Mouse (Mus musculus) limb, embryonic 11.5 days (tissue): ENCODE results near the gene Nxpe4. TPM values are rescaled to one million over a fixed set of nuclear protein-coding genes. Genes with fewer than 3 reads are reported as not detected.

Experiments used
- ATAC-seq: fragments of 200-750 bp; cut with Nextera tagmentation; 2 replicates; pipeline ENCODE4 v1.8.0; 2017; ENCODE audit warnings: low read depth; ENCODE audit not compliant: insufficient number of reproducible peaks, low FRiP score, low TSS enrichment
- DNase-seq: peaks from one replicate; pipeline ENCODE4 v3.0.0-alpha.2; 2015; ENCODE audit warnings: low spot score
- H3K27ac ChIP-seq: fragments of 300-500 bp; sonication (generic); replicated peaks from 2 replicates; pipeline ENCODE4 v1.5.1; 2014; ENCODE audit warnings: low read depth, mild to moderate bottlenecking, low read length
- H3K27me3 ChIP-seq: fragments of 300-500 bp; sonication (generic); 2 replicates; pipeline ENCODE4 v1.6.1; 2014; ENCODE audit warnings: mild to moderate bottlenecking, low read length, mixed read lengths; ENCODE audit not compliant: control insufficient read depth, insufficient read depth
- H3K36me3 ChIP-seq: fragments of 300-500 bp; sonication (generic); 2 replicates; pipeline ENCODE4 v1.6.1; 2014; ENCODE audit warnings: mild to moderate bottlenecking, low read length, moderate library complexity, mixed read lengths; ENCODE audit not compliant: control insufficient read depth, insufficient read depth
- H3K4me1 ChIP-seq: fragments of 300-500 bp; sonication (generic); 2 replicates; pipeline ENCODE4 v1.6.1; 2014; ENCODE audit warnings: low read length, mixed read lengths; ENCODE audit not compliant: control insufficient read depth, insufficient read depth
- H3K4me2 ChIP-seq: fragments of 300-500 bp; sonication (generic); 2 replicates; pipeline ENCODE4 v1.6.1; 2014; ENCODE audit warnings: low read depth, mild to moderate bottlenecking, moderate library complexity; ENCODE audit not compliant: severe bottlenecking
- H3K4me3 ChIP-seq: fragments of 300-500 bp; sonication (generic); 2 replicates; pipeline ENCODE4 v1.5.1; 2014; ENCODE audit warnings: low read depth, low read length
- H3K9ac ChIP-seq: fragments of 300-500 bp; sonication (generic); 2 replicates; pipeline ENCODE4 v1.6.1; 2014; ENCODE audit warnings: mild to moderate bottlenecking, low read length
- H3K9me3 ChIP-seq: fragments of 300-500 bp; sonication (generic); 2 replicates; pipeline ENCODE4 v1.6.1; 2016; ENCODE audit warnings: low read length; ENCODE audit not compliant: control insufficient read depth
- WGBS: fragments of 180-500 bp; shearing (Covaris S2); extraction: QIAGEN DNeasy Blood & Tissue Kit; methylation state at CpG from one replicate; pipeline ENCODE4 v1.1.7; 2014; 5-methylcytosine and 5-hydroxymethylcytosine counted together
- polyA plus RNA-seq: library from polyadenylated mRNA; unstranded; fragments of >200 nt; fragmentation: Nextera tagmentation; extraction: Ambion mirVana; gene quantifications from 2 replicates; pipeline ENCODE4 v1.2.1, GENCODE M21; 2014

Nxpe4 gene
- polyA plus RNA-seq, 1 experiment from 2014 or later, result 7.0 TPM

DNA sequence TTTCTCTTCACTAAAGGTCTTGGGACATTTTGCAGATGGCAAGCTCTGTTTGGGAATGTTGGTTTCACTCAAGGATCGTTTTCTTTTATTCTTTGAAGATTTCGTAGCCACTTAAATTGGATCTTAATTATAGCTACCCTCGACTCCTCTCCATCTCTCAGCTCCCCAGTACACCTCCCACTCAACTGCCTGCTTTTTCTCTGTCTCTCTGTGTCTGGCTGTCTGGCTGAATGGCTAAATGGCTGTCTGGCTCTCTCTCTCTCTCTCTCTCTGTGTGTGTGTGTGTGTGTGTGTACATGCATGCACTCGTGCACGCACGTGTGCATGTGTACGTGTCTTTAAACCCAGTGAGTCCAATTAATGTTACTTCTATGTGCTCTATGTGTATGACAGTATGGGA, 19.5 kb downstream of the Nxpe4 start:
- Histone ChIP-seq H3K27me3 (no peaks in the 10 kb centered on the region), H3K9me3 (no peaks in the 10 kb centered on the region), H3K4me1 (0 out of 2 replicates have a peak, but pooled peaks cover 2% of the 10 kb centered on the region), H3K36me3 (no peaks in the 10 kb centered on the region), H3K27ac (no peak overlapping the region), H3K4me2 (no peak overlapping the region), H3K9ac (no peak overlapping the region), H3K4me3 (no peak overlapping the region)
- ATAC-seq, result no peak
- 74% methylated on average over 7 of the region's 7 CpGs for WGBS
- DNase-seq, result no peak

DNA sequence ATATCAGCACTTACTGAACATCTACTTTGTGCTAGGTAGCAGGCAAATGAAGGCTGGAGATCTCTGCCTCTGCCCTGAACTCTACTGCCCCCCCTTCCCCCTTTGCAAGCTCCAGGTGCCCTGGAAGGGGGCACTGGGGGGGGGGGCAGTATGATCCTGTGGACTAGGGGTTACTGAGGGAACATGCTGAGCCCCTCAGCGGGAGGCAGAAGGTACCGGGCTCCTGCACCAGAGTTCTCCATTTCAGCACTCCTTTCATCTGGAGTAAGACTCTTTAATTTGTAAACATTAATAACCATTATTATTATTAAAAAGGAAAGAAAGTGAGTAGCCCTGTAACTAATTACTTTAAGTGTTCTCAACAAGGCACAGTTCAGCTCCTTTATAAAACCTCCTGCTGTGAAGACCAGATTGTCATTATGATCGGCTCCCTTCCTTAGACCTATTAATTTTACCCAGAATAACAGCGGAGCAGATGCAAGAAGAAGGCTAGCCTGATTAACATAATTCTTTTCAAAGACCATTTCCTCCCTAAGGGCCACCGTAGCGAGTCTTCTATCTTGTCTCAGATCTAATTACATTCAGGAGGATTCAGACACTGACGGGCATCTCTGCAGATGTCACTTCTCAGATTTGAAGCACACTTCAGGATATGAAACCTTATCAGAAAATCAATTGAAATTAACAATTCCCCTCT, 21.0 kb downstream of the Nxpe4 start:
- no peak for DNase-seq
- no peaks in the 10 kb centered on the region for H3K9me3 ChIP-seq
- no peak for ATAC-seq

DNA sequence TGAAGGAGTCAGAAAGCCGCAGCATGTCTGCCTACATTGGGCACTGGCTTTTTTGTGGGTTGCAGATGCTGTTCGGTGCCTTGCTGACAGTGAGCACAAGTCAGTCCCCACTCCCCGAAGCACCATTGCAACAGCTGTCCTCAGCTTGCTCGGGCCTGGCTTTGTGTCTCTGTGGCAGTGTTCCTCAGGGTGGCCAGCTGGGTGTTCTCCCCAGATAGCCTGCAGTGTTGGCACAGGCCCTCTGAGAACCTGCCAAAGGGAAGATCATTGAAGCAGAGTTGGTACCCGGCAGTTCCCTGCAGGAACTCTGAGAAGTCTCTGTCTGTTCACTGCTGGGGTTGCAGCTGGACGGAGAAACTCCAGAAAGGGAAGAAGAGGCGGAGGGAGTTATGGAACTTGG, 22.5 kb downstream of the Nxpe4 start:
- DNase-seq, result no peak
- Histone ChIP-seq H3K4me1 (0 out of 2 replicates have a peak, but pooled peaks cover 2% of the 10 kb centered on the region), H3K9me3 (no peaks in the 10 kb centered on the region), H3K36me3 (no peaks in the 10 kb centered on the region), H3K4me3 (no peak overlapping the region), H3K4me2 (no peak overlapping the region), H3K9ac (no peak overlapping the region), H3K27me3 (no peaks in the 10 kb centered on the region), H3K27ac (no peak overlapping the region)
- ATAC-seq, result no peak
- WGBS, result 82% methylated on average over 7 of the region's 7 CpGs

More for the DNA sequence above, 21.0 kb downstream of the Nxpe4 start:
- Histone ChIP-seq H3K4me3 (no peak overlapping the region), H3K9ac (no peak overlapping the region), H3K27me3 (no peaks in the 10 kb centered on the region), H3K36me3 (no peaks in the 10 kb centered on the region), H3K4me2 (no peak overlapping the region), H3K4me1 (0 out of 2 replicates have a peak, but pooled peaks cover 2% of the 10 kb centered on the region), H3K27ac (no peak overlapping the region)
- 36% methylated on average over 7 of the region's 7 CpGs for WGBS

DNA sequence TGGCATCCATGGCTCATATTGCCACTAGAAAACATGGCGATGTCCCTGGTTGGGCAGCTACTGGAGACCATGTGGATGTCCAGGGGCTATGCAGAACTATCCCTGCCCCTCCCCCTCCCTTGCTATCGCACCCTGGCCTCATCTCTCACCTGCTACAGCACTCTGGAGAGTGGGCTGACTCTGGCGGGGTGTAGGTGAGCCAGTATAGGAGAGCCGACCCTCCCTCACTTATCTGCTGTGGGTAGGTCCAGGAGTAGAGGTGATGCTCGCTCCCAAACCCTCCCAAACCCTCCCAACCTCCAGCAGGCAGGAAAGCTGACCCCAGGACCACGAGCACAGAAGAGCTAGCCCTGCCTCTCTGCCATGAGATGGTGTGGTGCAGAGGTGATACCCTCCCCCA, 27.0 kb downstream of the Nxpe4 start:
- H3K27me3 ChIP-seq, result no peaks in the 10 kb centered on the region
- H3K9ac ChIP-seq, result no peak overlapping the region
- DNase-seq (no peak), ATAC-seq (no peak)
- no peaks in the 10 kb centered on the region for H3K9me3 ChIP-seq
- H3K27ac ChIP-seq, result no peak overlapping the region
- no peaks in the 10 kb centered on the region for H3K36me3 ChIP-seq
- WGBS, result 80% methylated on average over 6 of the region's 6 CpGs
- no peak overlapping the region for H3K4me2 ChIP-seq
- H3K4me3 ChIP-seq, result no peak overlapping the region
- H3K4me1 ChIP-seq, result no peaks in the 10 kb centered on the region

DNA sequence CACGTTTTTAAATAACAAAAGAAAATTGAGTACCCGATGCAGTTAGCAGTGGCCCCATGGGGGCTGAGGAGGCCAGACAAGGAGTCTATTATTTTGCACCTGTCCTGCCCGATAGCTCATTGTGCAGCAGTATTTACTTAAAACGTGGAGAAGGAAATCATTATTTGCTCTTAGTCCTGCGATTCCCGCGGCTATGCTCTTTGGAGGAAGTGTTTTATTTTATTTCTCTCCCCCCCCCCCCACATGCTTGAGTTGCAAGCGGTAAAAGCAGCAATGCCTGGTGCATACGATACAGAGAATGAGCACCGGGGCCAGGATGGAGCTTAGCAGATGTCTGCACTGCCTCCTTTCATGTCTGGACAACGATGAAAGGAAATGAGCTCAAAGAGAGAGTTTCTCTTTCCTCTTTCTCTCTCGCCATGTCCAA, 35.6 kb downstream of the Nxpe4 start:
- WGBS, result 74% methylated on average over 12 of the region's 12 CpGs

DNA sequence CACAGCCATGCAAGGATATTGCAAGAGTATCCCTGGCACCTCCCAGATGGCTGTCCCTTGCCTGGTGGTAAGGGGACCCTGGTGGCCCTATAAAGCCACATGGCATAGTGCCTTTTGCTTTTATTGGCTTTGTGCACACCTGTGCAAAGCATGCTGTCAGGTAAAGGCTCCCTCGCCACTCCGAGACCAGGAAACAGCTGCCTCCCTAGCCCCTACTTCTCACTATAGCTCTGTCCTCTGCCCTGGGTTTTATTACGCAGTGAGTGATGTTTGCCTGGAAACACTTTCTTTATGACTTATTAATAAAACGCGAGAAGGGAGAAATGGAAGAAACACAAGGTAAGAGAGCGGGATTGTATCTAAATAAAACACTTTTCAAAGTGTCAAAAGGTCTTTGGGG, 49.1 kb downstream of the Nxpe4 start:
- no peak for ATAC-seq
- no peak overlapping the region for H3K4me3 ChIP-seq

More for the DNA sequence above, 35.6 kb downstream of the Nxpe4 start:
- H3K9ac ChIP-seq, result no peak overlapping the region
- ATAC-seq (no peak), DNase-seq (no peak)
- H3K4me1 ChIP-seq, result no peaks in the 10 kb centered on the region
- H3K4me3 ChIP-seq, result no peak overlapping the region
- no peaks in the 10 kb centered on the region; the same call in 1 of the 2 replicates for H3K36me3 ChIP-seq
- no peaks in the 10 kb centered on the region for H3K9me3 ChIP-seq
- no peak overlapping the region for H3K4me2 ChIP-seq
- H3K27ac ChIP-seq, result no peak overlapping the region
- no peaks in the 10 kb centered on the region for H3K27me3 ChIP-seq

DNA sequence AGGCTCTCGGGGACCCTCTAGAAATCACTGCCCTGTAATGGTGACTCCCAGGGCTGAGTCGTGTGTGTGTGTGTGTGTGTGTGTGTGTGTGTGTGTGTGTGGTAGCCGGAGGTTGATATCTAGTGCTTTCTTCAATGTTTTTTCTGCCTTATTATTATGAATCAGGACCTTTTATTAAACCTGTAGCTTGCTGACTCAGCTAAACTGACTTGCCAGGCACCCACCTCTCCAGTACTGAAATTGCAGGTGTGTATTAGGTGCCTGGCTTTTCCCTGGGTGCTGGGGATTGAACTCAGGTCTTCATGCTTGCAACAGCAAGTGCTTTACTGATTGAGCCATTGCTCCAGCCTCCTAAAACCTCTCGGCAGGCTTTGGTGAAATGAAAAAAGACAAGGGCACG, 50.1 kb downstream of the Nxpe4 start:
- Histone ChIP-seq H3K36me3 (no peaks in the 10 kb centered on the region), H3K27ac (no peak overlapping the region), H3K27me3 (no peaks in the 10 kb centered on the region), H3K9me3 (no peaks in the 10 kb centered on the region), H3K9ac (no peak overlapping the region), H3K4me2 (no peak overlapping the region), H3K4me1 (no peaks in the 10 kb centered on the region), H3K4me3 (no peak overlapping the region)
- no peak for DNase-seq
- no peak for ATAC-seq
- 90% methylated on average over 5 of the region's 5 CpGs for WGBS

More for the DNA sequence above, 49.1 kb downstream of the Nxpe4 start:
- H3K27me3 ChIP-seq, result no peaks in the 10 kb centered on the region
- no peak for DNase-seq
- no peak overlapping the region for H3K9ac ChIP-seq
- H3K36me3 ChIP-seq, result no peaks in the 10 kb centered on the region
- 73% methylated on average over 6 of the region's 6 CpGs for WGBS
- no peaks in the 10 kb centered on the region for H3K9me3 ChIP-seq
- no peaks in the 10 kb centered on the region for H3K4me1 ChIP-seq
- H3K27ac ChIP-seq, result no peak overlapping the region
- no peak overlapping the region for H3K4me2 ChIP-seq

DNA sequence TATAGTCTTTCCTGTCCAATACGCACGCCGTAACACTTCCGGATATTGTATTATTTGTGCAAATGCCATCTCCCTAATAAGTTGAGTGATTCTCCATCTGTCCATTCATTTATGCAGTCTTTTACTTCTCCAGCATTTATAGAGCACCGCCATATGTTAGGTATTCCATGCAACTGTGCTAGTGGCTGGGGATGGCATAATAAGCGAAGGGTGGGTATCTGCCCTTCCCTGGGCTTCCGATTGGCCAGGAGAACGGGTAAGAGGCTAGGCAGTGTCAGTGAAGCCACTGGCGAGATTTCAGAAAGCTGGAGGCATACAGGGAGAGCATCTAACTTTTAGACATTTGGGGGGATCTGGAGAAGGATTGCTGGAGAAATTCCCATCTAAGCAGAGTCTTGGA, 52.9 kb downstream of the Nxpe4 start:
- whole genome bisulfite sequencing, result 86% methylated on average over 9 of the region's 9 CpGs
- Histone ChIP-seq H3K27ac (no peak overlapping the region), H3K9me3 (no peaks in the 10 kb centered on the region), H3K4me3 (no peak overlapping the region), H3K9ac (no peak overlapping the region), H3K4me1 (no peaks in the 10 kb centered on the region), H3K27me3 (no peaks in the 10 kb centered on the region), H3K4me2 (no peak overlapping the region), H3K36me3 (no peaks in the 10 kb centered on the region)
- no peak for ATAC-seq
- no peak for DNase-seq
